15 mouse cellular contexts compared by ENCODE assay signal in genomic region chr2:64369791-64370190, GRCm38 (mm10).
DNase-seq lines count a peak whose midpoint lies in the region; ATAC-seq lines count a peak whose summit lies in the region.
"Had no signal": no experiment of that assay in that cellular context is flagged by ENCODE, and none has a peak within 500 bp of the region (broad histone marks: within the 10 kb centered on the region; RNA-seq: fewer than 3 reads in every experiment).

No protein-coding gene starts in this region.

- H3K36me3 ChIP-seq in hindbrain, embryonic 13.5 days = no peaks in the 10 kb centered on the region
- H3K36me3 ChIP-seq in midbrain, embryonic 16.5 days (ENCODE audit: control insufficient read depth, insufficient read depth, low read length) = no peaks in the 10 kb centered on the region
- H3K36me3 ChIP-seq in liver, embryonic 12.5 days = no peaks in the 10 kb centered on the region
- H3K36me3 ChIP-seq: stomach, embryonic 15.5 days had no signal

- H3K4me2 ChIP-seq in hindbrain, embryonic 13.5 days = no peak overlapping the region
- no peak overlapping the region for H3K4me2 ChIP-seq in midbrain, embryonic 16.5 days (ENCODE audit: low read length)
- no peak overlapping the region for H3K4me2 ChIP-seq in liver, embryonic 12.5 days
- H3K4me2 ChIP-seq: stomach, embryonic 15.5 days had no signal

- no peak overlapping the region for H3K4me3 ChIP-seq in hindbrain, embryonic 13.5 days
- H3K4me3 ChIP-seq in midbrain, embryonic 16.5 days (ENCODE audit: low read depth, low read length) = no peak overlapping the region
- no peak overlapping the region for H3K4me3 ChIP-seq in liver, embryonic 12.5 days
- H3K4me3 ChIP-seq: stomach, embryonic 15.5 days had no signal

- H3K27ac ChIP-seq in hindbrain, embryonic 13.5 days = peak overlapping the region; percentile 77
- no peak overlapping the region for H3K27ac ChIP-seq in midbrain, embryonic 16.5 days (ENCODE audit: low read length)
- no peak overlapping the region for H3K27ac ChIP-seq in liver, embryonic 12.5 days
- H3K27ac ChIP-seq: liver, embryonic 14.5 days; stomach, embryonic 15.5 days had no signal

- peak; percentile 68 for ATAC-seq in hindbrain, embryonic 13.5 days (ENCODE audit: low FRiP score)
- ATAC-seq in midbrain, embryonic 16.5 days = 0 out of 2 replicates have a peak, but pooled peaks have one; percentile 48
- ATAC-seq in liver, embryonic 12.5 days = no peak
- ATAC-seq: inflammation-experienced regulatory T-cells, adult 6 months had no signal

- H3K4me1 ChIP-seq in hindbrain, embryonic 13.5 days (replicated peaks) = peaks cover 15% of the 10 kb centered on the region
- peaks cover 9% of the 10 kb centered on the region; the same call in 1 of the 2 replicates for H3K4me1 ChIP-seq in midbrain, embryonic 16.5 days (ENCODE audit: control insufficient read depth, insufficient read depth, low read length)
- no peaks in the 10 kb centered on the region for H3K4me1 ChIP-seq in liver, embryonic 12.5 days
- H3K4me1 ChIP-seq: stomach, embryonic 15.5 days had no signal

- peak; percentile 10 to 29 for DNase-seq in cerebellum, postnatal 10 days
- DNase-seq in cerebellum, adult 11-12 months = no peak
- DNase-seq in Muller cell, postnatal 12 days (ENCODE audit: inconsistent ontology term) = peak; percentile 68
- no peak for DNase-seq in right cerebral cortex, postnatal 14 days
- no peak for DNase-seq in layer of hippocampus, postnatal 36 days
- DNase-seq: gastrocnemius, postnatal 14 days; kidney, postnatal 10 days; lung, postnatal 4 days; right cerebral cortex, postnatal 4 days had no signal

- no peak overlapping the region for H3K9ac ChIP-seq in hindbrain, embryonic 13.5 days
- no peak overlapping the region for H3K9ac ChIP-seq in midbrain, embryonic 16.5 days (ENCODE audit: low read depth, low read length)
- no peak overlapping the region for H3K9ac ChIP-seq in liver, embryonic 12.5 days
- H3K9ac ChIP-seq: liver, embryonic 14.5 days; stomach, embryonic 15.5 days had no signal

- H3K27me3 ChIP-seq in hindbrain, embryonic 13.5 days = no peaks in the 10 kb centered on the region
- H3K27me3 ChIP-seq in midbrain, embryonic 16.5 days (ENCODE audit: control insufficient read depth, insufficient read depth, low read depth, low read length) = no peaks in the 10 kb centered on the region
- H3K27me3 ChIP-seq in liver, embryonic 12.5 days (replicated peaks) = no peaks in the 10 kb centered on the region
- H3K27me3 ChIP-seq: stomach, embryonic 15.5 days had no signal

- WGBS in hindbrain, embryonic 13.5 days = 4% methylated on average over 2 of the region's 2 CpGs
- 3% methylated on average over 2 of the region's 2 CpGs for WGBS in midbrain, embryonic 16.5 days
- 54% methylated on average over 2 of the region's 2 CpGs for WGBS in liver, embryonic 12.5 days (ENCODE audit: insufficient replicate concordance)

- H3K9me3 ChIP-seq in hindbrain, embryonic 13.5 days = no peaks in the 10 kb centered on the region
- no peaks in the 10 kb centered on the region for H3K9me3 ChIP-seq in midbrain, embryonic 16.5 days (replicated peaks; ENCODE audit: control insufficient read depth, low read length, poor library complexity, severe bottlenecking)
- H3K9me3 ChIP-seq in liver, embryonic 12.5 days (replicated peaks) = no peaks in the 10 kb centered on the region
- H3K9me3 ChIP-seq: stomach, embryonic 15.5 days had no signal

Comparison
In these comparisons a context has a peak if more than half of its experiments do, and no peak if none do; other contexts are left out.
1. DNase-seq: peak in cerebellum, postnatal 10 days (2 of 2) and Muller cell, postnatal 12 days (single experiment); none in cerebellum, adult 11-12 months (single experiment), right cerebral cortex, postnatal 14 days (single experiment) and layer of hippocampus, postnatal 36 days (0 of 2).